Mouse (Mus musculus): Measurements from ENCODE around the gene Fam227b. TPM values are rescaled to one million over a fixed set of nuclear protein-coding genes. Genes with fewer than 3 reads are reported as not detected.

Fam227b gene
- polyA plus RNA-seq, 1 experiment from 2014 or later, result not detected

GRCm38 (mm10) chr2:126052749-126053557 is 98.9 kb downstream of the Fam227b start:
- Histone ChIP-seq H3K4me1 (no peaks in the 10 kb centered on the region), H3K36me3 (ENCODE audit: poor library complexity, severe bottlenecking) (no peaks in the 10 kb centered on the region), H3K9ac (no peak overlapping the region), H3K27me3 (no peaks in the 10 kb centered on the region), H3K4me2 (no peak overlapping the region), H3K9me3 (replicated peaks) (no peaks in the 10 kb centered on the region), H3K4me3 (no peak overlapping the region), H3K27ac (no peak overlapping the region)
- ATAC-seq, result no peak
- 50% methylated on average over 6 of the region's 6 CpGs for WGBS

DNA sequence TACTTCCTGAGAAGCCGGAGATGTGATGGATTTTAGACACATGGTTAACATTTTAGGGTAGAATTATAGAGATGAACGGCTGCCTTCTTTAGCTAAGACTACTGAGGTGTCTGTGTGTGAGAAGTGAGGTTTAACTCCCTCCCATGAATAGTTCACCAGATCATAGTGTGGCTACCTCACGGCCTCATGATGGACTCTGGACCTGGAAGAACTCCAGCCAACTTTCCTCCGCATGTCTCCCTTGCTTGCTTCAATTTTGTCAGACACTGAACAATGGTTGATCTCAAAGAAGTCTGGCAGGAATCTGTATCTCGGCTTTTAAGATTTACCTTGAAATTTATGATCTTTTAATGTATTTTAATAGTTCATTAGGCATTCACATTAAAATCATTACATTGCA is 106.2 kb downstream of the Fam227b start:
- no peak overlapping the region for H3K9ac ChIP-seq
- ATAC-seq, result no peak
- H3K36me3 ChIP-seq (ENCODE audit: poor library complexity, severe bottlenecking), result no peaks in the 10 kb centered on the region
- no peak overlapping the region for H3K27ac ChIP-seq
- no peak overlapping the region for H3K4me3 ChIP-seq
- H3K27me3 ChIP-seq, result no peaks in the 10 kb centered on the region
- H3K4me2 ChIP-seq, result no peak overlapping the region
- 93% methylated on average over 5 of the region's 5 CpGs for WGBS
- no peaks in the 10 kb centered on the region for H3K9me3 ChIP-seq (replicated peaks)
- H3K4me1 ChIP-seq, result peaks cover 5% of the 10 kb centered on the region; the same call in 1 of the 2 replicates

DNA sequence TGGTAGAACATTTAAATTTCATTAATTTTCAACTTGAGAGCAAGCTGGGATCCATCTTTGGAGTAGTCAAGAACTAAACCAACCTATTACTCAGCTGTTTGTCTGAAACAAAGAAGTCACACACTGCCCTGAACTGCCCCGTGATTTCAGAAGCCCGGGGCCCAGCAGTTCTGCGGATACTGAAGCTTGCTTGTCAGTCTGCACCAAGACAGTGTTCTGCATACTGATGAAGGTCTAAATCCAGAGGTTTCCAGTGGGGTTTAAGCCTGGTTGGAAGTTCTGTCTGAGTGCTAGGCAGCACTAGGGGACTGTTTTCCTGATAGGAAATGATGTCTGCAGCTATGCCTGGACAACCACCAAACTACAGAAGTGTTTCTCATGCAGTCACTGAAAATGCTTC is 109.1 kb downstream of the Fam227b start:
- WGBS, result 25% methylated on average over 3 of the region's 3 CpGs
- Histone ChIP-seq H3K4me2 (no peak overlapping the region), H3K27me3 (no peaks in the 10 kb centered on the region), H3K9me3 (replicated peaks) (no peaks in the 10 kb centered on the region), H3K9ac (no peak overlapping the region), H3K27ac (no peak overlapping the region), H3K4me3 (no peak overlapping the region), H3K4me1 (peaks cover 5% of the 10 kb centered on the region; the same call in 1 of the 2 replicates), H3K36me3 (ENCODE audit: poor library complexity, severe bottlenecking) (no peaks in the 10 kb centered on the region)
- ATAC-seq, result no peak

DNA sequence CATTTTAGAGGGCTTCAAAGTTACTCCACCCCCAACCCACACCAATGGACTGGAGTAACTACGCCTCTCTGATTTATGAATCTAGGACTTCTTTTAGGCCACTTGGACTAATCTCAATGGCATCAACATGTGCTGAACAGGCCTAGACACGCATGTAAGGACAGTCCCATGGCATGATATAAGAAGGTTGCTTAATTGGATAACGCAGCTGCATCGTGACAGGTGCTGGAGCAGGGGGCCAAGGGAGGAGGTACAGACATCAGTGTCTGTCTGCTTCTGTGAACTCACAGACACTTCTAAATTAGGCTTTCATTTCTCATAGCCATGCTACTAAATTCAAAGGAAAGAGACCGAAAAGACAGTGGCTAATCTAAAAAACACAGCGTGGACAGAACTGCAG is 110.6 kb downstream of the Fam227b start:
- no peak for ATAC-seq
- Histone ChIP-seq H3K27ac (no peak overlapping the region), H3K36me3 (ENCODE audit: poor library complexity, severe bottlenecking) (no peaks in the 10 kb centered on the region), H3K9me3 (replicated peaks) (no peaks in the 10 kb centered on the region), H3K4me1 (peaks cover 5% of the 10 kb centered on the region; the same call in 1 of the 2 replicates), H3K4me2 (no peak overlapping the region), H3K27me3 (no peaks in the 10 kb centered on the region), H3K4me3 (no peak overlapping the region), H3K9ac (no peak overlapping the region)
- 87% methylated on average over 6 of the region's 6 CpGs for WGBS

GRCm38 (mm10) chr2:126040651-126041050 is 111.2 kb downstream of the Fam227b start:
- peaks cover 5% of the 10 kb centered on the region; the same call in 1 of the 2 replicates for H3K4me1 ChIP-seq
- no peak overlapping the region for H3K4me2 ChIP-seq
- H3K27me3 ChIP-seq, result no peaks in the 10 kb centered on the region
- no peaks in the 10 kb centered on the region for H3K36me3 ChIP-seq (ENCODE audit: poor library complexity, severe bottlenecking)
- ATAC-seq, result no peak
- H3K9ac ChIP-seq, result no peak overlapping the region
- WGBS, result 94% methylated on average over 2 of the region's 2 CpGs
- no peaks in the 10 kb centered on the region for H3K9me3 ChIP-seq (replicated peaks)
- no peak overlapping the region for H3K4me3 ChIP-seq
- no peak overlapping the region for H3K27ac ChIP-seq

DNA sequence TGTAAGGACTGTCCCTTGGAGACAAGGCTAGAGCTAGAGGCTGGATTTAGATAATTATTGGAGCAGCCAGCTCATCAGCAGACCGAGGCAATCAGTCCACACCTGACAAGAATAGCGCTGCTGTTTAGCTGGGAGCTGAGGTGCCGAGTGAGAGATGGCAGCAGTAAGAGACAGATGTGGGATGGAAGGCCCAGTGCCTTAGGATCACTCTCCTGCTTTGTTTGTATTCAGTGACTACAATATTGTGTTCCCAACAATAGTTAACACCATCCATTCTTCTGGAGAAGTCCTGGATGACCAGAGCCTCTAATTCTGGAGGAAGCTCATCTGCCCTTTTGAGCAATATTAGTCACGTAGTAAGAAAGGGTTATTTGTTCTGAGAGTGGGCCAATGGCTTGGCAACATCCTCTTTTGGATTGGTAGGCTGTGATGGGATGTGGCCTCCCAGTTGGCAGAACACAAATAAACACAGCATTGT is 112.4 kb downstream of the Fam227b start:
- Histone ChIP-seq H3K27ac (no peak overlapping the region), H3K4me3 (no peak overlapping the region), H3K4me2 (no peak overlapping the region), H3K36me3 (ENCODE audit: poor library complexity, severe bottlenecking) (no peaks in the 10 kb centered on the region), H3K4me1 (peaks cover 8% of the 10 kb centered on the region), H3K9ac (no peak overlapping the region), H3K9me3 (replicated peaks) (no peaks in the 10 kb centered on the region), H3K27me3 (no peaks in the 10 kb centered on the region)
- ATAC-seq, result no peak
- WGBS, result 86% methylated on average over 4 of the region's 4 CpGs

GRCm38 (mm10) chr2:126038221-126039000 is 113.4 kb downstream of the Fam227b start:
- Histone ChIP-seq H3K9ac (no peak overlapping the region), H3K27ac (no peak overlapping the region), H3K4me1 (peaks cover 14% of the 10 kb centered on the region), H3K4me3 (no peak overlapping the region), H3K9me3 (replicated peaks) (no peaks in the 10 kb centered on the region), H3K36me3 (ENCODE audit: poor library complexity, severe bottlenecking) (no peaks in the 10 kb centered on the region), H3K4me2 (no peak overlapping the region), H3K27me3 (no peaks in the 10 kb centered on the region)
- no peak for ATAC-seq
- WGBS, result 55% methylated on average over 7 of the region's 7 CpGs

GRCm38 (mm10) chr2:126036121-126036520 is 115.7 kb downstream of the Fam227b start:
- Histone ChIP-seq H3K9ac (no peak overlapping the region), H3K4me2 (no peak overlapping the region), H3K4me1 (peaks cover 9% of the 10 kb centered on the region; the same call in 1 of the 2 replicates), H3K27me3 (no peaks in the 10 kb centered on the region), H3K4me3 (no peak overlapping the region), H3K27ac (no peak overlapping the region), H3K36me3 (ENCODE audit: poor library complexity, severe bottlenecking) (no peaks in the 10 kb centered on the region), H3K9me3 (replicated peaks) (no peaks in the 10 kb centered on the region)
- 91% methylated on average over 4 of the region's 4 CpGs for WGBS
- no peak for ATAC-seq

- Histone ChIP-seq H3K9ac (no peak overlapping the region), H3K27me3 (no peaks in the 10 kb centered on the region), H3K36me3 (ENCODE audit: poor library complexity, severe bottlenecking) (no peaks in the 10 kb centered on the region), H3K4me2 (no peak overlapping the region), H3K4me3 (no peak overlapping the region), H3K9me3 (replicated peaks) (no peaks in the 10 kb centered on the region), H3K27ac (no peak overlapping the region), H3K4me1 (peaks cover 9% of the 10 kb centered on the region; the same call in 1 of the 2 replicates)
- ATAC-seq, result no peak
- 86% methylated on average over 15 of the region's 15 CpGs for WGBS
These were observed 116.6 kb downstream of the Fam227b start for GRCm38 (mm10) chr2:126035013-126035770.

- ATAC-seq, result peak; percentile 83
- no peaks in the 10 kb centered on the region for H3K9me3 ChIP-seq (replicated peaks)
- peak within 1 kb of the TSS; percentile 38 for H3K4me2 ChIP-seq
- no peak within 1 kb of the TSS for H3K27ac ChIP-seq
- no peaks in the 10 kb centered on the region for H3K27me3 ChIP-seq
- H3K4me1 ChIP-seq, result peaks cover 9% of the 10 kb centered on the region; the same call in 1 of the 2 replicates
- H3K4me3 ChIP-seq, result no peak within 1 kb of the TSS
- 36% methylated on average over 15 of the region's 15 CpGs for WGBS
- H3K36me3 ChIP-seq (ENCODE audit: poor library complexity, severe bottlenecking), result no peaks in the 10 kb centered on the region
- peak within 1 kb of the TSS; percentile 21; the same call in 1 of the 2 replicates for H3K9ac ChIP-seq
These were observed 117.3 kb downstream of the Fam227b start, which contains the start of gene Fgf7 for GRCm38 (mm10) chr2:126034379-126035005. Fgf7 (plus strand) TSS chr2:126034658.

Measured in forebrain, embryonic 13.5 days (tissue).